Mouse (Mus musculus) c-Kit-negative CD71-positive TER-119-positive erythroid progenitor cells, embryonic 14.5 days (primary cell): Measurements from ENCODE around the gene Foxn3.

ENCODE experiments used
- DNase-seq: peaks from one replicate; pipeline ENCODE4 v3.0.0-alpha.2; 2013; ENCODE audit warnings: low read depth, low spot score

Foxn3 gene

DNA sequence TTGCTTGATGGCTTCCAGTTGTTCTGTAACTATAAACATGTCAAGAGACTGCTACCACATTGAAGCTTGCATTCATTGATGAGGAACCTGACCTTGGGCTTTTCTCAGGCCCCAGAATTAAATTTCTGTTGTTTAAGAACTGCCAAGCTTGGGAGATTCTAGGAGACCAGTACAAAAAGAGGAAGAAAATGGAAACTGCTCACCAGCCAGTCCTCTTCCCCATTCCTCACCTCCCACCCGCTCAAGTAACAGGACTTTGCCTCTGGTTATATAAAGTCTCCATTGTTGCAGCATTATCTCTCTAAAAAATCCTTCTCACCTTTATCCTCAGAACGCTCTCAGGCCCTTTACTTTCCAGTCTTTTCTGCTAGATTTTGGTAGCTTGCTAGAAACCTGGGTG lies 265.6 kb downstream of the Foxn3 start:
- no peak for DNase-seq

DNA sequence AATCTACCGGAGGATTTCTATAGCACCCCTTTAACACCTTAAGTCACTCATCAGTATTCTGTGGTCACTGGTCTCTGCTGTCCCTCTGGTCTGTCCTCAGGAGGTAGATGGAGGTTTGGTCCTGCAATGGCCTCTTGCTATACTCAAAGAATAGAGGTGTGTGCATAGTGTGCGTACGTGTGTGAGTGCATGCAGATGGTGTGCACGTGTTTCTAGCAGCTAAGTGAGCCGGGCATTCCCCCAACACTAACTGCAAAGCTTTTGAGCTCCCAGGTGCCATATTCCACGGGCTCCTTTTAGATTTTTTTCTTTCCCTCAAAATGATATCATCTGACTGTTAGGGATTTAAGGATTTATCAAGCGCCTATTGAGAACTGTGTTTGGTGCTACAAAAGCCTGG lies 269.9 kb downstream of the Foxn3 start:
- DNase-seq = no peak

DNA sequence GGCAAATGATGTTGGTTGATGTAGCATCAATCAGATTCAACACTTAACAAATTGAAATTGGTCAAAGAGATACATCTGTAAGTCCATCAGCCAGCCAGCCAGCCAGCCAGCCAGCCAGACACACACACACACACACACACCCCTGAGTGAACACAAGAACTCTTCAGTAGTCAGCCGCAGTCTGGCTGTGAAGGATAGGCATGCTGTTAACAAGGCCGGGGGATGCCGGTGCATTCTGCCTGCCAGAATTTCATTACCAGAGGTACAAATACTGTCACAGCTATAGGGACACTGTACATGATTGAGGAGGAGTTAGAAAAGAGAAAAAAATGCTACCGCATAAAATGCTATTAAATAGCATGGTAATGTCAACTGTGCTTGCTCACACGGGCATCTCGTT lies 271.2 kb downstream of the Foxn3 start:
- no peak for DNase-seq

GRCm38 (mm10) chr12:99287081-99287480 lies 276.3 kb downstream of the Foxn3 start:
- DNase-seq = no peak

- no peak for DNase-seq
These were observed 276.7 kb downstream of the Foxn3 start for GRCm38 (mm10) chr12:99286662-99287061.

DNA sequence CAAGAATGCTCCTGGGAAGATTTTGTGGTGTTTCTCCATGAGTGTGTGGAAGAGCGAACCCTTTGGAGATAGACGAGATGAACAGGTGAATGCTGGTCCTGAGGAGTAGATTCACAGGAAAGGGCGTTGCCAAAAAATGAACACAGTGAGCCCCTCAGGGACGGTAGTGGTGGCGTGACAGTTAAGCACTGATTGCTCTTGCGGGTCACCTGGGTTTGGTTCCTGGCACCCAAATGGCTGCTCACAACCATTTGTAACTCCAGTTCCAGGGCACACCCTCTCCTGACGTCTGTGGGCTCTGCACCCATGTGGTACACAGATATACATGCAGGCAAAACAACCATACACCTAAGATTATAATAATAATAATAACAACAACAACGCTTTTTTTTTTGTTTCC lies 277.7 kb downstream of the Foxn3 start:
- no peak for DNase-seq

DNA sequence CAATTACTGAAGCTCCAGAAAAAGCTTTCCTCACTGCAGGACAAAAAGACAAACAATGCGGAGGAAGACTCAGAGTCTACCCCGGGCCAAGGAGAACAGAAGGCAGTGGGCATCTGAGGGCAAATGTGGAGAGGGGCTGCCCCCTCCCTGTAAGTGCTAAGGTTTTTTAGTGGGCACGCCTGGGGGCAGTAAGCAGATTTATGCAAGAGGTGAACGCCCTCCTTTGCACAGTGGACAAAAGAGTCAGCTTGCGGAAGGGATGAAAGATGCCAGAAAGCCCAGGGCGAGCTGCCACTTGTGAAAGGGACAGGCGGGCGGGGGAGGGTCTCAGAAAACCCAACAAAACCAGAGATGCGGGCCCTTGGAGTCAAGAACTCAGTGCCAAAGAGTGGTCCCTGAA lies 278.2 kb downstream of the Foxn3 start:
- DNase-seq = no peak

- DNase-seq = no peak
These were observed 278.8 kb downstream of the Foxn3 start for GRCm38 (mm10) chr12:99284419-99285069.

DNA sequence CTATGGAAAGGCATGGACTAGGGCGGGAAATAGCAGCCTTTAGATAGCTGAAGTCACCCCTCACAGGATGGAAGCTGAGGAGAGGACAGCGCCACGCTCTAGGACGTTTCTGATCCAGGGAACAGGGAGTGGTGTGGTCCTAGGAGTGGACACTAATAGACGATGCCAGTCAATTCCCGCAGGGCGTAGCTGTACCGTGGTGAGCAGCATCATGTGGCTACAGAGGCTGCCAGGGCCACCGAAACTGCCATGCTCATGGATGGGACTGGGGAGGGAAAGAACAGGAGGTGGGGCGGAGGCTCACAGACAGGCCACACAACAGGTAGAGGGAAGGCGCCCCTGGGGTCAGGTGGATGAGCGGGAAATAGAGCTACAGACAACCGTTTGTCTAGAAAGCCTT lies 282.6 kb downstream of the Foxn3 start:
- DNase-seq = no peak

GRCm38 (mm10) chr12:99280291-99280690 lies 283.1 kb downstream of the Foxn3 start:
- no peak for DNase-seq

DNA sequence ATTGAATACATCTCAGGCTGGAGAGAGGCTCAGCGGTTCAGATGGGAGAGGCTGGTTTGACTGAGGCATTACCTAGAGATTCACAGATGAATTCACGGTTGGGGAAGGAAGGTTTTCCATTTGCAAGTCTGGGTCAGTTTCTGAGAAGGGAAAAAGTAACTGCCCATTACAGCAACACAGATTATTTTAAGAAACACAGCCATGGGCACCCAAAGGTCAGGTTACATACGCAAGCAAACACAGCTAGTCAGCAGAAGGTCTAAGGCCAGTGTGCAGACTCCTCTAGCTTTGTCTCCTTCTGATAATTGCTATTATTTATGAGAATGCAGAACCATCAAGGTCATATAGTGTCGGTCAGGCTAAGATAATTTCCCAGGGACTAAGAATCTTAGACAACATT lies 284.0 kb downstream of the Foxn3 start:
- DNase-seq = no peak

DNA sequence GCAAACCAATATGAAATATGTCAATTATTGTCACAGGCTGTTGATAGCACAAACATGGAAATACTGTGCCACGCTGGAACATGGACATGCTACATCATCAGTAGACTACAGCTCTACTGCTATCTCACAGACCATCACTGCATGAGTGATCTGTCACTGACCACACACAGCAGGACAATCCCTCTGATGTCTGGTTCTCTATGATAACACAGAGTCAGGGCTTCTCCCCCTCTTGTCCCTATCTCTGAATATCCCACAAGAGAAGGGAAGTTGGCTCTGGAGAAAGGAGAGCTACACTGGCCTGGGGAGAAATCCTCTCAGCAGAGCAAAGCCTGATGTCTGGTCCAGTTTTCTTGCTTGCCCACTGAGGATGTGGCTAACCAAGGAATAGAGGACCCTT lies 288.8 kb downstream of the Foxn3 start:
- no peak for DNase-seq

DNA sequence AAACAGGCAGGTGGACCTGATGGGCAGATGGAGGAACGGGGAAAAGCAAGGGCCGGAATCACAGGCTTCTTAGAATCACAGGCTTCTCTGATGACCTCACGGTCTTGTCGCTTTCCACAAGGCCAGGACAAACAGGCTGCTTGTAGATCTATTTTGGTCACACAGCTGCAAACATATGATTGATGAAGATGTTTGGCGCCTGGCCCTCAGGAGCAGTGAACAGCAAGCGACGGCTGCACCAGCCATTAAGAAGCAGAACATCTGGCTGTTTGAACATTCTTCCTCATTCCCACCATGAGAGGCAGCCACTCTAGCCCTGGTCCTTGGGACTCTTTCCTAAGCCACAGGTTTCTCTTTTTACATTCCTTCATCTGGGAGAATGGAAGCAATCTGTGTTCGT lies 294.0 kb downstream of the Foxn3 start:
- DNase-seq = no peak

DNA sequence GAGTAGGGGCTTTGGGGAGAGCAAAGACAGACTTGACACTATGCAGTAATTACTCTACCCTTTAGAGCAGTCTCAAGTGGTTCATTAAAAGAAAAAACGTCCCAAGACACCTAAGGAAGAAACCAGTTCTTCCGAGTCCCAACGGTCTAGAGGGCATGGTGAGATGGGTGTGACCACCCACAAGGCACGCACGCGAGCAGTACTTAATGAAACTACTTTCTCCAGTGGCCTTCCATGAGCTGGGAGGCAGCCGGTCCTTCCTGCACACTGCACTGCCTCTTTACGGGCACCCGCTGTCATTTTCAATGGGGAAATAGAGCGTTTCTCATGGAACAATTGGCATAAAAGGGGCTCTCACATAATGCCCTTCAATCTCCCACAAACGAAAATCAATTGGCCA lies 294.4 kb downstream of the Foxn3 start:
- no peak for DNase-seq

DNA sequence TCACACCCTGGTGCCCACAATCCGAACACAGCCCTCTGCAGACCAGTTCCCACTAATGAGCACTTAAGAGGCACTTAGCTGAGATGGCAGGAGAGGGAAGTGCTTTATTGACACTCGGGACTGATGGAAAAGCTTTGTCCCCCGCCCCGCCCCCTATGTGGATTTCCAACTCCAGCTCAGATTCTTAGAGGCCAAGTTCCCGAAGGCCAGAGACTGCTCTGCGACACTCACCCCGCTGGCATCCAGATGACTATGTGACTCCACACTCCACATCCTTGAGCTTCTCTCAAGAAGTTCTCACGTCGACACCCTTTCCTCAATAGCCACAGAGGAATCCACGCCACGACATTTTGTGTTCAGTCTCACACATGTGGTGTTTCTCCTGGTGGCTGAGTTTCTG lies 295.6 kb downstream of the Foxn3 start:
- DNase-seq = no peak

GRCm38 (mm10) chr12:99266434-99266833 lies 296.9 kb downstream of the Foxn3 start:
- DNase-seq = no peak

DNA sequence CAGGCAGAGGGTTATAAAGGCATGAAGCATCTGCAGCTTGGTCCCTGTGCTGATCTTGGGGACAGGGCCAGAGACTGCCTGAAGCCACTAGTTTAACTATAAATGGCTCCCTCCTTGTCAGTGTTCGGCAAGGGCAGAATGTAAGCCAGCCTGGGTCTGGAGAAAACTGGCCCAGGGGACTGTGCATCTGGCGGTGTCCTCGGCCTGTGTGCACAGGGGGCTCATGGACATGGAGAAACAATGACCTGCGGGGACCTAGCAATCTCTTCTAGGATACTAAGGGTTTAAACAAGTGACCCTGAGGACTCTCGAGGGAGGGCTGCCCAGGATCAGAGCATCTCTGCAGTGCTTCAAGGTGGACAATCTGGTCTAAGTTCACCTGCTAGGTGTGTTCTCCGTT lies 297.6 kb downstream of the Foxn3 start:
- no peak for DNase-seq

DNA sequence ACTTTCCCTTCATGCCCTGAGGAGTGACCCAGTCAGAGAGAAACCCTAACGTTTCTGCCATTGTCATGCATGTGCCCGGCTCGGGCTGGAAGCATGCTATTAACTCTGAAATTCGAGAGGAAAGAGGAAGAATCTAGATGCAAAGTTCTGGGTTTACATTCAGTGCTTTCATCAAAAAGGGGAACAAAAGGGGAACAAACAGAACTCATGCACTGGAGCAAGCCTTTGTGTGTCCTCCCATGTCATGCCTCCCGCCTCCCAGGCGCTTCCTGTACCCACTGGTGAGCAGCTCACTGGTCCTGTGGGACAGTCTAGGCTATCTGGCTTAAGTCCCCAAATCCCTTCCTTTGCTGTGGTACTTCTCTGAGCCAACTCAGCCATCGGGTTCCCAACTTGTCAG lies 299.0 kb downstream of the Foxn3 start:
- DNase-seq = no peak

DNA sequence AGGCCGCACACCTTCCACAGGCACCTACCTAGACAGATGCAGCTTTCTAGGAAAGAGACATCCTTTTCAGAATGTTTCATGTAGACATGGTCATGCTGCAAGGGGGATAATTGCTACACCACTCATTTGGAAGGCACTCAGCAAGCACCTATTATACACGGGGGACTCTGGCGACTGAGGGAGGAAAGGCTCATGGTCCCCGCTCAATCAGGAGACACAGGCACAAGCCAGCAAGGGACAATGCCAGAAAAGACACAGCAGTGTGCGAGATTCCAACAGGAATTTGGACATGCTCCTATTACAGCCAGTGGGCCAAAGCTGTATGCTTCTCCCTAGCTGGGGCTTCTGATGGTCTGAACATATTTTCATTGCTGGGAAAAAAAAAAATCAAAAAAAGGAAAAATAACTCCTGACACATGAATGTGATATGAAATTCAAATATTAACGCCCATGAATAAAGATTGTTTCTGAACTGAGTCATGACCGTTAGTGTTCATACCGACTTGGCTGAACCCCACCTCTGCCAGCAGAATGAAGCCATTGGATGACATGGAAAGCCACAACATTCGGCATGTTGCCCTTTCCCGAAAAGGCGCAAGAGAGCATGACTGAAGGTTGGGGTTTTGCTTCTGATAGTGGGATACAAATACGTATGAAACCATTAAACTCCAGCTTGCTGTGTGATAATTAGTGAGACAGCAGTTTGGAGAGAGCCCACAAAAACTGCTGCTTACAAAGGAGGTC lies 299.6 kb downstream of the Foxn3 start:
- DNase-seq = no peak

- no peak for DNase-seq
These were observed 300.5 kb downstream of the Foxn3 start for GRCm38 (mm10) chr12:99262840-99263239.

DNA sequence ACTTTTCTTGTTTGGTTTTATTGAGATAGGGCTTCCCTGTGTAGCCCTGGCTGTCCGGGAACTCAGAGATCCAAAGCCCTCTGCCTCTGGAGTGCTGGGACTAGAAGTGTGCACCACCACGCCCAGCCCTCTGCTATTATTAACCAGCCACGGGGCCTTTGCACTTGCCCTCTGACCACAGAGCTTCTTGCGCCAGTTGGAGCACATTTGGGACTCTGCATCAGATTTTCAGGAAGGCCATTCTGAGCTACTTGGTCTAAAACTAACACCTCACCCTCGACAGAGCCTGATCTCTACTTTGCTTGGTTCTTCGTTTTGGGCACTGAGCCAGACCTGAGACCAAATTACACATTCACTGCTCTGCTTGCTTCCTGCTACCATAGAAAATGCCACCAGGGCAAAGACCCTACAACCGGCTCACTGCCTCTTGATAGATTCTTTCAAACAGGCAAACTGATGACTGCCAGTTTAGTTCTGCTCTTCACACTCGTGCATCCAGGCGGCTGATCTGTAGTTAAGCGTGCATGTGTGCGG lies 301.2 kb downstream of the Foxn3 start:
- no peak for DNase-seq

DNA sequence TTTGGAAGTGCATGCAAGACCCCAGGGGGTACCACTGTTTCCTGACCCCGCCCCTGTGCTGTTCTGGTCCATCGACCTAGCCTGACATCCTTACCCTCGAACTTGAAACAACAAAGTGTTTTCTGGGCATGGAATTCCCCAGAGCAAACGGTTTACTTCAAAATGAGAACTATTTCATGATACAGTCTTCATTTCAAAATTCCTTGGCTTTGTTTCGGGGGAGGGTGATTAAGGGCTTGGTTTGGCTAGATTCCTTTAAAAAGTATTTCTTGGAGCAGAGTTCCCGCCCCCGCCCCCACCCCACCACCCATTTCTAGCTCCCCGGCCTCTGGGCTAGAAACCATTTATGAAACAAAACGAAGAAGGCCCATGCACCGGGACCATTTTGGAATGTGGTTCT lies 303.2 kb downstream of the Foxn3 start:
- no peak for DNase-seq

GRCm38 (mm10) chr12:99257570-99257969 lies 305.8 kb downstream of the Foxn3 start:
- DNase-seq = no peak
